Mouse (Mus musculus) hindbrain, embryonic 14.5 days (tissue): ENCODE results near the gene Mllt3. TPM values are rescaled to one million over a fixed set of nuclear protein-coding genes. Genes with fewer than 3 reads are reported as not detected.

Experiments used
- ATAC-seq: fragments of 200-750 bp; cut with Nextera tagmentation; 2 replicates; pipeline ENCODE4 v1.8.0; 2017; ENCODE audit warnings: moderate number of reproducible peaks, mild to moderate bottlenecking, moderate TSS enrichment, moderate library complexity; ENCODE audit not compliant: low FRiP score
- DNase-seq: peaks from one replicate; pipeline ENCODE4 v3.0.0-alpha.2; 2015; ENCODE audit warnings: low spot score
- H3K27ac ChIP-seq: fragments of 300-500 bp; sonication (generic); 2 replicates; pipeline ENCODE4 v1.5.1; 2014; ENCODE audit warnings: mild to moderate bottlenecking, moderate library complexity
- H3K27me3 ChIP-seq: fragments of 300-500 bp; sonication (generic); 2 replicates; pipeline ENCODE4 v1.6.1; 2014; ENCODE audit warnings: mild to moderate bottlenecking, low read length, mixed read lengths; ENCODE audit not compliant: control insufficient read depth, insufficient read depth
- H3K36me3 ChIP-seq: fragments of 300-500 bp; sonication (generic); replicated peaks from 2 replicates; pipeline ENCODE4 v1.6.1; 2014; ENCODE audit not compliant: control insufficient read depth, insufficient read depth
- H3K4me1 ChIP-seq: fragments of 300-500 bp; sonication (generic); replicated peaks from 2 replicates; pipeline ENCODE4 v1.6.1; 2014; ENCODE audit warnings: antibody characterized with exemption, low read length, mixed read lengths; ENCODE audit not compliant: control insufficient read depth, insufficient read depth
- H3K4me2 ChIP-seq: fragments of 300-500 bp; sonication (generic); replicated peaks from 2 replicates; pipeline ENCODE4 v1.6.1; 2014; ENCODE audit warnings: mild to moderate bottlenecking, moderate library complexity
- H3K4me3 ChIP-seq: fragments of 300-500 bp; sonication (generic); replicated peaks from 2 replicates; pipeline ENCODE4 v1.5.1; 2014; ENCODE audit warnings: mild to moderate bottlenecking, low read length
- H3K9ac ChIP-seq: fragments of 300-500 bp; sonication (generic); 2 replicates; pipeline ENCODE4 v1.6.1; 2014
- H3K9me3 ChIP-seq: fragments of 300-500 bp; sonication (generic); 2 replicates; pipeline ENCODE4 v1.6.1; 2016; ENCODE audit warnings: low read length; ENCODE audit not compliant: control insufficient read depth
- WGBS: fragments of 180-500 bp; shearing (Covaris S2); extraction: QIAGEN DNeasy Blood & Tissue Kit; methylation state at CpG from one replicate; pipeline ENCODE4 v1.1.7; 2014; 5-methylcytosine and 5-hydroxymethylcytosine counted together
- polyA plus RNA-seq: library from polyadenylated mRNA; unstranded; fragments of >200 nt; fragmentation: Nextera tagmentation; extraction: Ambion mirVana; gene quantifications from 2 replicates; pipeline ENCODE4 v1.2.1, GENCODE M21; 2014

Mllt3 gene
- polyA plus RNA-seq, 1 experiment from 2014 or later, result 72.9 TPM

DNA sequence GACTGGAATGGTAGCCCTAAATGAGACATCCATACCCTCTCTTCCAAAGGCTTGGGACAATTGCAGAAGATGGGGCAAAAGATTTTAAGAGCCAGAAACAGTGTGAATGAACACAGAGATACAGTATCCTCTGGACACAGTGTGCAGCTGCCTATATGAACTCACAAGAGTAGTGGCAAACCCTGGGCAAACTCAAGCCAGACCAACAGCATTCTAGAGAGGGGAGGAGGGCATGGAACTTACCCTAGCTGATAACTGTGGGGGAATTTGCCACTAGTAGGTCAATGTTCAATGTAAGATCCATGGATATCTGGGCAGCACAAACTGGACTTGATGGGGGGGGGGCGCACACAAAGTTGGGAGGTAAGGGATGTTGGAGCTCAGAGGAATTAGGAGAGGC is 151.2 kb downstream of the Mllt3 start:
- no peaks in the 10 kb centered on the region for H3K9me3 ChIP-seq
- no peak for ATAC-seq
- WGBS, result 100% methylated on average over 1 of the region's 1 CpGs
- no peak overlapping the region for H3K4me2 ChIP-seq
- H3K36me3 ChIP-seq, result peaks cover 4% of the 10 kb centered on the region; the same call in 1 of the 2 replicates
- no peak overlapping the region for H3K9ac ChIP-seq
- H3K27me3 ChIP-seq, result no peaks in the 10 kb centered on the region
- peaks cover 15% of the 10 kb centered on the region; the same call in 1 of the 2 replicates for H3K4me1 ChIP-seq
- H3K4me3 ChIP-seq, result no peak overlapping the region
- no peak for DNase-seq
- H3K27ac ChIP-seq, result no peak overlapping the region

GRCm38 (mm10) chr4:87881583-87881982 is 151.6 kb downstream of the Mllt3 start:
- DNase-seq, result no peak
- no peak overlapping the region for H3K4me2 ChIP-seq
- H3K9me3 ChIP-seq, result no peaks in the 10 kb centered on the region
- peaks cover 4% of the 10 kb centered on the region; the same call in 1 of the 2 replicates for H3K36me3 ChIP-seq
- peaks cover 15% of the 10 kb centered on the region; the same call in 1 of the 2 replicates for H3K4me1 ChIP-seq
- no peak overlapping the region for H3K9ac ChIP-seq
- no peaks in the 10 kb centered on the region for H3K27me3 ChIP-seq
- WGBS, result 93% methylated on average over 2 of the region's 2 CpGs
- no peak overlapping the region for H3K4me3 ChIP-seq
- ATAC-seq, result no peak
- no peak overlapping the region for H3K27ac ChIP-seq

DNA sequence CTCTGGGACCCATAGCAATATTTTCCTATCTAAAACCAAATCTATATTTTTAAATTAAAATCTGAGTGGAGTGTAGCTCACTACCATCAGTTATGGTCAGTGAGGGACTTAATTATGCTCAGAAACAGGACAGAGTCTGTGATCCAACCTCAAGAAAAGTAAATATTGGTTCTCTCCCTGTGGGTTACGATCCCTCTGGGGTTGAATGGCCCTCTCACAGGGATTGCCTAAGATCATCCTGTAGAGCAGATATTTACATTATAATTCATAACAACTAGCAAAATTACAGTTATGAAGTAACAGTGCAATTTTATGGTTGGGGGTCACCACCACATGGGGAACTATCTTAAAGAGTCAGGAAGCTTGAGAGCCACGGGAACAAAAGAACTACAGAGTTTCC is 152.9 kb downstream of the Mllt3 start:
- Histone ChIP-seq H3K4me3 (no peak overlapping the region), H3K4me2 (no peak overlapping the region), H3K4me1 (peaks cover 15% of the 10 kb centered on the region; the same call in 1 of the 2 replicates), H3K27ac (no peak overlapping the region), H3K36me3 (peaks cover 4% of the 10 kb centered on the region; the same call in 1 of the 2 replicates), H3K27me3 (no peaks in the 10 kb centered on the region), H3K9me3 (no peaks in the 10 kb centered on the region), H3K9ac (no peak overlapping the region)
- 73% methylated on average over 2 of the region's 2 CpGs for WGBS
- ATAC-seq (no peak), DNase-seq (no peak)

GRCm38 (mm10) chr4:87878701-87879100 is 154.5 kb downstream of the Mllt3 start:
- WGBS, result 81% methylated on average over 6 of the region's 6 CpGs
- H3K4me2 ChIP-seq, result no peak overlapping the region
- no peak overlapping the region for H3K9ac ChIP-seq
- DNase-seq (no peak), ATAC-seq (no peak)
- peaks cover 11% of the 10 kb centered on the region; the same call in 1 of the 2 replicates for H3K4me1 ChIP-seq
- H3K27me3 ChIP-seq, result no peaks in the 10 kb centered on the region
- H3K4me3 ChIP-seq, result no peak overlapping the region
- H3K27ac ChIP-seq, result no peak overlapping the region
- no peaks in the 10 kb centered on the region for H3K9me3 ChIP-seq
- H3K36me3 ChIP-seq, result peaks cover 5% of the 10 kb centered on the region; the same call in 1 of the 2 replicates

- Histone ChIP-seq H3K27ac (no peak overlapping the region), H3K36me3 (peaks cover 21% of the 10 kb centered on the region), H3K9me3 (no peaks in the 10 kb centered on the region), H3K4me1 (peaks cover 8% of the 10 kb centered on the region; the same call in 1 of the 2 replicates), H3K9ac (no peak overlapping the region), H3K27me3 (no peaks in the 10 kb centered on the region), H3K4me3 (no peak overlapping the region), H3K4me2 (no peak overlapping the region)
- ATAC-seq (no peak), DNase-seq (no peak)
- 49% methylated on average over 2 of the region's 2 CpGs for WGBS
Observed at GRCm38 (mm10) chr4:87870563-87870962, 162.6 kb downstream of the Mllt3 start.

DNA sequence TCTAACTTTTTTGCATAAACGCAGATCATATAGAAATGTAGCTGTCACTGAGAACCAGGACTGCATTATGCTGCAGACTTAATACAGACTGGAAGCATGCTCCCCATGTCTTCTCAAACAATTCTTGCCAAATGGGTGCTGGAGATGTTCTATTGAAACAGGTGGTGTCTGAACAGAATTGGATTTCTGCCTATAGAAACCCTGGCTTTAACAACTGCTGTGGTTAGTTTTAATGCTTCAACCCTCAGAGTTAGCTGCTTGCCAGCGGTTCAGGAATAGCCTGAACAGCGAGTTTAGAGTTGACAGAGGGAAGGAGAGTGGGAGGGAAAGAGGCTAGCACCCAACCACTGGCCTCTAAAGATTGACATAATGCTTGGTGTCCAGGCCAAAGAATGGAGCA is 166.6 kb downstream of the Mllt3 start:
- Histone ChIP-seq H3K9ac (no peak overlapping the region), H3K9me3 (no peaks in the 10 kb centered on the region), H3K27me3 (no peaks in the 10 kb centered on the region), H3K4me3 (no peak overlapping the region), H3K36me3 (peaks cover 6% of the 10 kb centered on the region), H3K4me2 (no peak overlapping the region), H3K4me1 (peaks cover 16% of the 10 kb centered on the region; the same call in 1 of the 2 replicates), H3K27ac (no peak overlapping the region)
- ATAC-seq, result no peak
- WGBS, result 76% methylated on average over 3 of the region's 3 CpGs
- DNase-seq, result no peak

GRCm38 (mm10) chr4:87865848-87866247 is 167.3 kb downstream of the Mllt3 start:
- H3K36me3 ChIP-seq, result peaks cover 6% of the 10 kb centered on the region; the same call in 1 of the 2 replicates
- no peak overlapping the region for H3K9ac ChIP-seq
- H3K4me3 ChIP-seq, result no peak overlapping the region
- no peaks in the 10 kb centered on the region for H3K27me3 ChIP-seq
- no peak overlapping the region for H3K4me2 ChIP-seq
- WGBS, result 33% methylated on average over 3 of the region's 3 CpGs
- H3K9me3 ChIP-seq, result no peaks in the 10 kb centered on the region
- ATAC-seq (no peak), DNase-seq (no peak)
- H3K4me1 ChIP-seq, result peaks cover 16% of the 10 kb centered on the region; the same call in 1 of the 2 replicates
- no peak overlapping the region for H3K27ac ChIP-seq

GRCm38 (mm10) chr4:87865041-87865440 is 168.1 kb downstream of the Mllt3 start:
- H3K27me3 ChIP-seq, result no peaks in the 10 kb centered on the region
- ATAC-seq, result no peak
- H3K27ac ChIP-seq, result 0 out of 2 replicates have a peak overlapping the region, but pooled peaks have one; percentile 2
- H3K9me3 ChIP-seq, result no peaks in the 10 kb centered on the region
- peaks cover 3% of the 10 kb centered on the region; the same call in 1 of the 2 replicates for H3K36me3 ChIP-seq
- H3K9ac ChIP-seq, result no peak overlapping the region
- no peak for DNase-seq
- no peak overlapping the region for H3K4me3 ChIP-seq
- 73% methylated on average over 3 of the region's 3 CpGs for WGBS
- peaks cover 16% of the 10 kb centered on the region; the same call in 1 of the 2 replicates for H3K4me1 ChIP-seq
- H3K4me2 ChIP-seq, result no peak overlapping the region

GRCm38 (mm10) chr4:87863212-87863611 is 170.0 kb downstream of the Mllt3 start:
- Histone ChIP-seq H3K27ac (no peak overlapping the region), H3K36me3 (peaks cover 3% of the 10 kb centered on the region; the same call in 1 of the 2 replicates), H3K27me3 (no peaks in the 10 kb centered on the region), H3K9ac (no peak overlapping the region), H3K4me3 (no peak overlapping the region), H3K9me3 (no peaks in the 10 kb centered on the region), H3K4me2 (no peak overlapping the region), H3K4me1 (peaks cover 16% of the 10 kb centered on the region; the same call in 1 of the 2 replicates)
- DNase-seq, result no peak
- no peak for ATAC-seq
- 93% methylated on average over 5 of the region's 5 CpGs for WGBS

DNA sequence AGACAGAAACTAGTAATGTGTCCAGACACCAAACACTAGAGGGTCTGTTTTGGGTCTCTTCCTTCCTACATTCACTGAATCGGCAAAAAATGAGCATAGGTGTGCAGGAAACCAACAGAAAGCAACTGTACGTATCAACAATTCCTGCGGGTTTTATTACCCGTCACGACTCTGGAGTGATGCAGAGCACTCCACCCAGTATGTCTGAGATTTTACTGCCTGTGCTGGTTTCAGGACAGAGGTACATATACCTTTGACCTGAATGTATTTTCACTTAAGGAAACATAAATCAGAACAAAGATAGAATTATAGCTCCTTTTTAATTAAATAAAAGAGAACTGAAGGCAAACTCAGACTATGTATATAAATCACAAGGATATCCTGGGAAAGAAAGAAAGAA is 172.4 kb downstream of the Mllt3 start:
- no peak for ATAC-seq
- Histone ChIP-seq H3K4me1 (peaks cover 9% of the 10 kb centered on the region; the same call in 1 of the 2 replicates), H3K9me3 (no peaks in the 10 kb centered on the region), H3K4me3 (no peak overlapping the region), H3K27ac (no peak overlapping the region), H3K27me3 (no peaks in the 10 kb centered on the region), H3K9ac (no peak overlapping the region), H3K4me2 (no peak overlapping the region), H3K36me3 (peaks cover 3% of the 10 kb centered on the region; the same call in 1 of the 2 replicates)
- 89% methylated on average over 5 of the region's 5 CpGs for WGBS
- no peak for DNase-seq
